Mouse (Mus musculus) T-cell, adult 66 days (primary cell): ENCODE measurements around the gene Olfr1170. TPM values are rescaled to one million over a fixed set of nuclear protein-coding genes. Genes with fewer than 3 reads are reported as not detected.

ENCODE experiments used
- total RNA-seq, 2 experiments: library from RNA; stranded (reverse); gene quantifications; 3 replicates in 1 of 2; 4 replicates in 1 of 2; pipeline ENCODE4 v1.2.4; 2023

Olfr1170 gene
- not detected for total RNA-seq

GRCm38 (mm10) chr2:88228234-88228633 lies at the start of gene Olfr1170:
Gene Olfr1170 (minus strand): TSS chr2:88228334.

GRCm38 (mm10) chr2:88181580-88181979 lies 46.6 kb downstream of the Olfr1170 start, which contains the start of gene Olfr1168:
Gene Olfr1168 (plus strand): TSS chr2:88181880.

Other genes with a start within 250 kb of the Olfr1170 start
- not detected for gene Olfr1158, start 238.2 kb downstream of the Olfr1170 start, total RNA-seq
- gene Olfr1160, start 220.1 kb downstream of the Olfr1170 start, total RNA-seq: not detected
- not detected for gene Olfr1161, start 205.6 kb downstream of the Olfr1170 start, total RNA-seq
- gene Olfr73, start 190.6 kb downstream of the Olfr1170 start, total RNA-seq: not detected
- gene Olfr1162, start 177.2 kb downstream of the Olfr1170 start, total RNA-seq: not detected
- not detected for gene Olfr1163, start 156.5 kb downstream of the Olfr1170 start, total RNA-seq
- not detected for gene Olfr1164, start 134.4 kb downstream of the Olfr1170 start, total RNA-seq
- not detected for gene Olfr1166, start 100.1 kb downstream of the Olfr1170 start, total RNA-seq
- not detected for gene Olfr1167, start 73.1 kb downstream of the Olfr1170 start, total RNA-seq
- not detected for gene Olfr1168, start 46.5 kb downstream of the Olfr1170 start, total RNA-seq
- not detected for gene Olfr1173, start 51.5 kb upstream of the Olfr1170 start, total RNA-seq
- gene Olfr1174-ps, start 86.8 kb upstream of the Olfr1170 start, total RNA-seq: not detected
- not detected for gene Olfr1175-ps, start 98.9 kb upstream of the Olfr1170 start, total RNA-seq
- gene Olfr1176, start 108.4 kb upstream of the Olfr1170 start, total RNA-seq: not detected
- gene Olfr1177-ps, start 118.2 kb upstream of the Olfr1170 start, total RNA-seq: not detected
- gene Olfr1178, start 158.7 kb upstream of the Olfr1170 start, total RNA-seq: not detected
- not detected for gene Olfr1179, start 178.1 kb upstream of the Olfr1170 start, total RNA-seq
- gene Olfr1180, start 190.8 kb upstream of the Olfr1170 start, total RNA-seq: not detected
- gene Olfr1181, start 197.8 kb upstream of the Olfr1170 start, total RNA-seq: not detected
- gene Gm13757, start 220.8 kb upstream of the Olfr1170 start, total RNA-seq: not detected
- gene Olfr1183, start 226.5 kb upstream of the Olfr1170 start, total RNA-seq: not detected